Mouse (Mus musculus) hindbrain, postnatal 0 days (tissue): ENCODE data around the gene Insl6. TPM values are rescaled to one million over a fixed set of nuclear protein-coding genes. Genes with fewer than 3 reads are reported as not detected.

ENCODE experiments used
- ATAC-seq: fragments of 200-750 bp; cut with Nextera tagmentation; 2 replicates; pipeline ENCODE4 v1.8.0; 2017; ENCODE audit warnings: mild to moderate bottlenecking, moderate TSS enrichment, moderate library complexity
- DNase-seq: peaks from one replicate; pipeline ENCODE4 v3.0.0-alpha.2; 2015; ENCODE audit warnings: low spot score
- H3K27ac ChIP-seq: fragments of 300-500 bp; sonication (generic); 2 replicates; pipeline ENCODE4 v1.5.1; 2014; ENCODE audit warnings: mild to moderate bottlenecking
- H3K27me3 ChIP-seq: fragments of 300-500 bp; sonication (generic); 2 replicates; pipeline ENCODE4 v1.6.1; 2014; ENCODE audit warnings: low read length, mixed read lengths; ENCODE audit not compliant: insufficient read depth
- H3K36me3 ChIP-seq: fragments of 300-500 bp; sonication (generic); 2 replicates; pipeline ENCODE4 v1.6.1; 2014; ENCODE audit warnings: low read length, mixed read lengths; ENCODE audit not compliant: insufficient read depth
- H3K4me1 ChIP-seq: fragments of 300-500 bp; sonication (generic); 2 replicates; pipeline ENCODE4 v1.6.1; 2014; ENCODE audit warnings: antibody characterized with exemption, low read length, mixed read lengths; ENCODE audit not compliant: insufficient read depth
- H3K4me2 ChIP-seq: fragments of 300-500 bp; sonication (generic); 2 replicates; pipeline ENCODE4 v1.6.1; 2014; ENCODE audit warnings: low read depth, mild to moderate bottlenecking, low read length, moderate library complexity, mixed read lengths
- H3K4me3 ChIP-seq: fragments of 300-500 bp; sonication (generic); 2 replicates; pipeline ENCODE4 v1.5.1; 2014; ENCODE audit warnings: low read length
- H3K9ac ChIP-seq: fragments of 300-500 bp; sonication (generic); replicated peaks from 2 replicates; pipeline ENCODE4 v1.6.1; 2014; ENCODE audit warnings: mild to moderate bottlenecking, low read length, moderate library complexity, mixed read lengths
- H3K9me3 ChIP-seq: fragments of 300-500 bp; sonication (generic); 2 replicates; pipeline ENCODE4 v1.6.1; 2016; ENCODE audit warnings: low read length, mixed read lengths
- CTCF ChIP-seq: IDR thresholded peaks from 2 replicates; pipeline ENCODE4 v1.5.1; 2016; ENCODE audit warnings: antibody characterized with exemption, control low read depth, low read depth
- WGBS: fragments of 180-500 bp; shearing (Covaris S2); extraction: QIAGEN DNeasy Blood & Tissue Kit; methylation state at CpG from one replicate; pipeline ENCODE4 v1.1.7; 2014; 5-methylcytosine and 5-hydroxymethylcytosine counted together
- polyA plus RNA-seq: library from polyadenylated mRNA; unstranded; fragments of >200 nt; fragmentation: Nextera tagmentation; extraction: Ambion mirVana; gene quantifications from 2 replicates; pipeline ENCODE4 v1.2.1, GENCODE M21; 2015
- total RNA-seq: library from RNA; depleted of rRNA; stranded (reverse); fragments of >200 nt; gene quantifications from 2 replicates; pipeline ENCODE4 v1.2.3, GENCODE M21; 2014

Insl6 gene
- total and polyA plus RNA-seq, 2 experiments from 2014 or later, result 2.6 TPM; not detected in 1

DNA sequence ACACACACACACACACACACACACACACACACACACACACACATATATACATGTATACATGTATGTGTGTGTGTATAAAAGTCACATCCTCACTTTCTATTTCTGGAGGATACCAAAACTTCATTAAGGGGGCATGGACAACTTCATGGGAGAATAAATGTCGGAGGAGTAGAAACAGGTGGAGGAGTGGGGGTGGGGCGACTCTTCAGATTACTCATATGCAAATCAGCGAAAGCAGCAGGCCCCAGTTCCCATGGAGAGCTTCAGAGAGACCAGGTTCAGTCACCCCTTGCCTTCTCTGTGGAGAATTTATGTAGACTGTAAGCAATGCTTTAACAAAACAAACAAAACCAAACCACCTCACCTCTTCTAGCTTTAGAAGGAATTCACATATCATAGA, 39.9 kb upstream of the Insl6 start:
- H3K4me3 ChIP-seq, result no peak overlapping the region
- no peak overlapping the region for H3K27ac ChIP-seq
- DNase-seq, result no peak
- H3K9ac ChIP-seq, result no peak overlapping the region
- H3K36me3 ChIP-seq, result no peaks in the 10 kb centered on the region
- 24% methylated on average over 3 of the region's 3 CpGs for WGBS
- H3K4me1 ChIP-seq, result peaks cover 12% of the 10 kb centered on the region
- no peaks in the 10 kb centered on the region for H3K9me3 ChIP-seq
- H3K27me3 ChIP-seq, result no peaks in the 10 kb centered on the region
- ATAC-seq, result no peak
- H3K4me2 ChIP-seq, result no peak overlapping the region
- no peak for TF ChIP-seq CTCF

GRCm38 (mm10) chr19:29364076-29364475, 38.9 kb upstream of the Insl6 start:
- Histone ChIP-seq H3K27ac (no peak overlapping the region), H3K4me1 (peaks cover 12% of the 10 kb centered on the region), H3K4me3 (no peak overlapping the region), H3K27me3 (no peaks in the 10 kb centered on the region), H3K9me3 (no peaks in the 10 kb centered on the region), H3K4me2 (no peak overlapping the region), H3K36me3 (no peaks in the 10 kb centered on the region), H3K9ac (no peak overlapping the region)
- DNase-seq, result no peak
- TF ChIP-seq CTCF, result no peak
- WGBS, result 78% methylated on average over 5 of the region's 5 CpGs
- ATAC-seq, result no peak

DNA sequence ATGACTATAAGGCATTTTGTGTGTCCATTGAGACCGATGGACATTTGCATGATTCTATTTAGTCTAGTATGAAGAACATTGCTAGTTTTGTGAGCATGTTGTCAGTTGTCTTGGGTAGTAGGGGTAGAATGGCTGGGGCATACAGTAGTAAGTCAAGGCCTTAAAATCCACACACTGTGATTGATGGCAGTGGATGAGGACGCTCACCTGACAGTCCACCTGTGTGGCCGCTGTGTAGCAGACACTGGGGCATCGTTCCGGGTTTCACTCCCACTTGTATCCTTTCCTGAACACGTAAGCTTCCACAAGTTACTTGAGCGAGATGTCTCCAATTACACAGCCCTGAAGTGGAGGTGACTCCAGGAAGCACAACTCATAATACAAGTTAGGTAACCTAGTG, 38.4 kb upstream of the Insl6 start:
- ATAC-seq (no peak), DNase-seq (no peak)
- H3K27ac ChIP-seq, result no peak overlapping the region
- no peak overlapping the region for H3K4me2 ChIP-seq
- H3K36me3 ChIP-seq, result no peaks in the 10 kb centered on the region
- 93% methylated on average over 7 of the region's 7 CpGs for WGBS
- H3K9ac ChIP-seq, result no peak overlapping the region
- no peaks in the 10 kb centered on the region for H3K9me3 ChIP-seq
- TF ChIP-seq CTCF, result no peak
- no peaks in the 10 kb centered on the region for H3K27me3 ChIP-seq
- peaks cover 12% of the 10 kb centered on the region for H3K4me1 ChIP-seq
- H3K4me3 ChIP-seq, result no peak overlapping the region

GRCm38 (mm10) chr19:29362173-29362930, 37.2 kb upstream of the Insl6 start:
- DNase-seq (no peak), ATAC-seq (no peak)
- Histone ChIP-seq H3K27ac (peak overlapping the region; percentile 57; the same call in 1 of the 2 replicates), H3K4me2 (peak overlapping the region; percentile 79), H3K27me3 (no peaks in the 10 kb centered on the region), H3K36me3 (no peaks in the 10 kb centered on the region; the same call in 1 of the 2 replicates), H3K9me3 (no peaks in the 10 kb centered on the region), H3K4me1 (peaks cover 12% of the 10 kb centered on the region), H3K4me3 (peak overlapping the region; percentile 55), H3K9ac (peak overlapping the region; percentile 64)
- TF ChIP-seq CTCF, result no peak
- 46% methylated on average over 13 of the region's 13 CpGs for WGBS

- TF ChIP-seq CTCF, result no peak
- Histone ChIP-seq H3K36me3 (peaks cover 2% of the 10 kb centered on the region; the same call in 1 of the 2 replicates), H3K4me2 (peak overlapping the region; percentile 79), H3K4me1 (peaks cover 12% of the 10 kb centered on the region), H3K9ac (peak overlapping the region; percentile 64), H3K27ac (peak overlapping the region; percentile 57; the same call in 1 of the 2 replicates), H3K9me3 (no peaks in the 10 kb centered on the region), H3K27me3 (no peaks in the 10 kb centered on the region), H3K4me3 (peak overlapping the region; percentile 55)
- ATAC-seq (peak; percentile 100), DNase-seq (peak; percentile 96)
- 2% methylated on average over 33 of the region's 33 CpGs for WGBS
These were observed 36.4 kb upstream of the Insl6 start for GRCm38 (mm10) chr19:29361468-29362130.

- no peaks in the 10 kb centered on the region for H3K9me3 ChIP-seq
- TF ChIP-seq CTCF, result no peak
- no peak overlapping the region for H3K4me2 ChIP-seq
- no peaks in the 10 kb centered on the region for H3K27me3 ChIP-seq
- H3K36me3 ChIP-seq, result peaks cover 8% of the 10 kb centered on the region; the same call in 1 of the 2 replicates
- H3K27ac ChIP-seq, result no peak overlapping the region
- H3K9ac ChIP-seq, result no peak overlapping the region
- H3K4me3 ChIP-seq, result no peak overlapping the region
- no peak for DNase-seq
- H3K4me1 ChIP-seq, result peaks cover 12% of the 10 kb centered on the region
- 84% methylated on average over 5 of the region's 5 CpGs for WGBS
- no peak for ATAC-seq
These were observed 35.1 kb upstream of the Insl6 start for GRCm38 (mm10) chr19:29360251-29360650.
